Mouse (Mus musculus) ES-Bruce4 (cell line): ENCODE results near the gene Grid2. TPM values are rescaled to one million over a fixed set of nuclear protein-coding genes. Genes with fewer than 3 reads are reported as not detected.
A peak's percentile ranks its signal among the peaks of the same experiment; 100 is the strongest.

Experiments used
- H3K27ac ChIP-seq: 2 replicates; pipeline ENCODE4 v1.5.1; 2012; ENCODE audit warnings: low read length, inconsistent platforms; ENCODE audit not compliant: insufficient read depth
- H3K27me3 ChIP-seq: 2 replicates; pipeline ENCODE4 v1.6.1; 2012; ENCODE audit warnings: mild to moderate bottlenecking, low read length, inconsistent platforms; ENCODE audit not compliant: control insufficient read depth, poor library complexity, insufficient read depth, severe bottlenecking
- H3K36me3 ChIP-seq: 2 replicates; pipeline ENCODE4 v1.6.1; 2012; ENCODE audit warnings: inconsistent platforms, mild to moderate bottlenecking, low read length, moderate library complexity; ENCODE audit not compliant: control insufficient read depth, poor library complexity, insufficient read depth, severe bottlenecking
- H3K4me1 ChIP-seq: one replicate; pipeline ENCODE4 v1.8.1; 2011; ENCODE audit warnings: low read length; ENCODE audit not compliant: control insufficient read depth, insufficient read depth
- H3K4me3 ChIP-seq: 2 replicates; pipeline ENCODE4 v1.5.1; 2011; ENCODE audit warnings: low read depth, mild to moderate bottlenecking, low read length
- H3K9ac ChIP-seq: 2 replicates; pipeline ENCODE4 v1.6.1; 2012; ENCODE audit warnings: low read depth, mild to moderate bottlenecking, inconsistent platforms; ENCODE audit not compliant: poor library complexity, severe bottlenecking
- H3K9me3 ChIP-seq: replicated peaks from 2 replicates; pipeline ENCODE4 v1.6.1; 2012; ENCODE audit warnings: mild to moderate bottlenecking, low read length, inconsistent platforms; ENCODE audit not compliant: control insufficient read depth, poor library complexity, insufficient read depth, severe bottlenecking
- CTCF ChIP-seq: IDR thresholded peaks from one replicate; pipeline ENCODE4 v1.8.1; 2011; ENCODE audit warnings: low read depth, low read length
- EP300 ChIP-seq: IDR thresholded peaks from 2 replicates; pipeline ENCODE4 v1.6.1; 2011; ENCODE audit warnings: low read depth, low read length; ENCODE audit not compliant: insufficient read depth
- POLR2A ChIP-seq: IDR thresholded peaks from one replicate; pipeline ENCODE4 v1.8.1; 2011; ENCODE audit warnings: low read length; ENCODE audit not compliant: insufficient read depth
- polyA plus RNA-seq: library from polyadenylated mRNA; stranded (reverse); fragments of >200 nt; gene quantifications from 2 replicates; pipeline ENCODE4 v1.2.4, GENCODE M21; 2011; ENCODE audit warnings: low read depth; ENCODE audit not compliant: missing spikeins, insufficient read depth, insufficient read length

Gene Grid2
- polyA plus RNA-seq, 1 experiment: 0.15 TPM

DNA sequence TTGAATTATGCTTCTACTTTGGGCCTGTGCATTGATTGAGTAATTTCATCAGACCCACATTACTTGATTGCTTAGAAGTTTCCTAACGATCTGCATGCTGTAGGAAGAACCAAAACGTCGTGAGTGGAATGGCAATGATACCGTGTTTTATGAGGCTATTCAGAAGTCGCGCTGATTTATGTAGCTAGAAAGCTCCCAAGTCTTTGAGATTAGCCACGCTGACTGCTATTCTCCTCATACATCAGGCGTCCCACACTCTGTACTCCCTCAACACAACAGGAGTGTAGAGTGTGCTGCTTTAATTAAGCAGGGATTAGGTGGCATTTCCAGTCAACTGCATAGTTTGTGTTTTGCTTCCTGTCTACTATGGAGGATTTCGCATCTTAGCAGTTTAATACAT, 4.1 kb downstream of the Grid2 start:
- TF ChIP-seq POLR2A: no peak
- TF ChIP-seq EP300: no peak
- no peak for TF ChIP-seq CTCF
- H3K4me1 ChIP-seq: no peaks in the 10 kb centered on the region
- no peaks in the 10 kb centered on the region for H3K36me3 ChIP-seq
- no peak overlapping the region for H3K4me3 ChIP-seq
- H3K9ac ChIP-seq: no peak overlapping the region
- peaks cover 19% of the 10 kb centered on the region for H3K27me3 ChIP-seq
- H3K27ac ChIP-seq: no peak overlapping the region
- no peaks in the 10 kb centered on the region for H3K9me3 ChIP-seq

DNA sequence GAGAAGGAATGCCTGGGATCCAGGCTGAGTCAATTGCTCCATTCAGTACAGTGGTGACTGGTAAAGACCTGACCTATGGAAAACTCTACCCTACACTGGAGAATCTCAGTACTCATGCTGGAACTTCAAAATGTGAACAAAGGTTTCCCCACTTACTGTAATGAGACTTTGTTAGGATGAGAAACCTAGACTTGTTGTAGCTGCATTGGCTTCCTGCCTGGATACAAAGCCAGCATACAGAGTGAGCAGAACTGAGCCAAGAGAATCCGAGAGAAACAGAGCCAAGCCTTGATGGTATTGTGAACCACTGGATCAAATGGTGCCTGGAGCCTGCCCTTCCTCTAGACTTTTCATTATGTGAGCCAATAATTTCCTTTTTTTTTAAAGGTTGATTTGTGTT, 28.7 kb downstream of the Grid2 start:
- H3K27ac ChIP-seq: no peak overlapping the region
- TF ChIP-seq CTCF: no peak
- no peak for TF ChIP-seq POLR2A
- no peak for TF ChIP-seq EP300
- H3K9me3 ChIP-seq: no peaks in the 10 kb centered on the region
- no peaks in the 10 kb centered on the region for H3K36me3 ChIP-seq
- no peaks in the 10 kb centered on the region for H3K27me3 ChIP-seq
- no peak overlapping the region for H3K4me3 ChIP-seq
- no peaks in the 10 kb centered on the region for H3K4me1 ChIP-seq
- H3K9ac ChIP-seq: no peak overlapping the region

DNA sequence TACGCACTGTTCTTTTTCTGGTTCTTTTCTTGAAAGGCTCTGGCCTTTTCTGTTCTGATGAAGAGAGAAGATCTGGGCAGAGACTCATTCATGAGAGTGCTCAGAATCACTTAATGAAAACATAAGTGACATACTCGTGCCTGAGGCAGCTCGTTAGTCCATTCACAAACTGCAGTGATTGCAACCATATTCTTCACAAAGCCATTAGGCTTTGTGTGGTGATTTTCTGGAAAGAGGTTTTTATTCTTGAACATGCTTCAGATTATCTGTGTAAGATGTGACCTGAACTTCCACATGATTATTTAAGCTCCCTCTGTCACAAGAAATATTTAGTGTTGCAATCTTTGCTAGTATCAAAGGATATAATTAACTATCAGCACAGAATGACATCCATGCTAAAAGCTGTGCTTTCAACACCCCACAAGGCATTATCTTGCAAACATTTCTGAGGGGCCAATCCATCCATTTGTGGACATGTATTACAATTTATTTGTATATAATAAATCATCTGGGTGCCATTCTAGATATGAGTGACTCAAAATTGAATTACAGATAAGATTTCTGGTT, 86.8 kb downstream of the Grid2 start:
- H3K27me3 ChIP-seq: no peaks in the 10 kb centered on the region
- no peak overlapping the region for H3K4me3 ChIP-seq
- H3K27ac ChIP-seq: no peak overlapping the region
- no peaks in the 10 kb centered on the region for H3K9me3 ChIP-seq
- no peaks in the 10 kb centered on the region for H3K36me3 ChIP-seq
- TF ChIP-seq POLR2A: no peak
- TF ChIP-seq CTCF: no peak
- no peak for TF ChIP-seq EP300
- H3K4me1 ChIP-seq: no peaks in the 10 kb centered on the region
- H3K9ac ChIP-seq: no peak overlapping the region

DNA sequence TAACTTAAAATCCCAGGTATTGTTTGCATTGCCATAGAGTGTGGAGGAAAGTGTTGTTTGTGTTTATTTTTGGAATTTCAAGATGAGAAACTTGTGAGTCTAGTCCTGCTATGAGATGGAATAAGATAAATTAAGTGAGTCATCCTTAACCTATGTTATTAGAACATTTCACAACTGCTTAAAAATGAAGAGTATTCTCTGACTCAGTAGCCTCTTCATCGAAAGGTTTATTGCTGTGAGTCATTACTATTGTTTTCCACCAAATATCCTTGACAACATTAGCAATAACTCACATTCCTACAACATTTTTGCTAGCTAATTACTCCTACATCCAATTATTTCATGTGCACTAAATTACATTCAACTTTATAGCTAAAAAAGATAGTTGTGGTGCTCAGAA, 91.3 kb downstream of the Grid2 start:
- no peak for TF ChIP-seq POLR2A
- no peak for TF ChIP-seq CTCF
- TF ChIP-seq EP300: no peak
- H3K4me1 ChIP-seq: no peaks in the 10 kb centered on the region
- H3K4me3 ChIP-seq: no peak overlapping the region
- H3K9me3 ChIP-seq: no peaks in the 10 kb centered on the region
- no peaks in the 10 kb centered on the region for H3K27me3 ChIP-seq
- no peak overlapping the region for H3K9ac ChIP-seq
- no peaks in the 10 kb centered on the region for H3K36me3 ChIP-seq
- no peak overlapping the region for H3K27ac ChIP-seq

DNA sequence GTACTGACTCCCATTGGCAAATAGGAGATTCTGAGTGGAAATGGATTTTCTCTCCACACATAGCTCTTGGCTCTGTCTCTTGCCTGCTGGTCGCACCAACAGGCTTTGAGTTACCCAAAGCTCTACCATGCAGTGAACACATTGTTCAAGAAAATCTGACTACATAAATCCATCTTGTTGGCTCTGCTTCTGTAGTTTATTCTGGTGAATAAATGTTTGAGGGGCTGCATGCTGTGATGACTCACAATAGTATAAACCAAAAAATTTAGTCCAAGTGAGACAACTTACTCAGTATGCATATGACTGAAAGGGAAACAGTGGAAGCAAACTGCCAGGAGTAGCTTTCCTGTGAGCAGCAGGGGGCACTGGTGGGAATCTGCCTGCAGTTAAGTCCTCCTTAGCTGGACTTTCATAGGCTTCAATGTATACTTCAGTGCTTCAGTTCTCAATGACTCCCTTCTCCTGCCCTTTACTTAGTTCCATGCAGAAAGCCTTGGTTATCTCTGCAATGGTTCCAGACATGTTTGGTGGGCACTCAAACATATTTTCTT, 125.5 kb downstream of the Grid2 start:
- TF ChIP-seq POLR2A: no peak
- TF ChIP-seq CTCF: peak; percentile 31
- TF ChIP-seq EP300: no peak
- no peaks in the 10 kb centered on the region for H3K27me3 ChIP-seq
- H3K9me3 ChIP-seq: no peaks in the 10 kb centered on the region

GRCm38 (mm10) chr6:63401698-63402097, 146.0 kb downstream of the Grid2 start:
- Histone ChIP-seq H3K9me3 (no peaks in the 10 kb centered on the region), H3K4me3 (no peak overlapping the region), H3K27me3 (no peaks in the 10 kb centered on the region), H3K4me1 (no peaks in the 10 kb centered on the region), H3K9ac (no peak overlapping the region), H3K27ac (no peak overlapping the region), H3K36me3 (no peaks in the 10 kb centered on the region)
- TF ChIP-seq POLR2A (no peak), CTCF (no peak)

More for the DNA sequence above, 125.5 kb downstream of the Grid2 start:
- Histone ChIP-seq H3K27ac (no peak overlapping the region), H3K9ac (no peak overlapping the region), H3K4me1 (no peaks in the 10 kb centered on the region), H3K36me3 (no peaks in the 10 kb centered on the region), H3K4me3 (no peak overlapping the region)
